Comparison of ENCODE assay signal across 11 mouse cellular contexts in genomic region chr1:128585396-128586161, GRCm38 (mm10). TPM values are rescaled to one million over a fixed set of nuclear protein-coding genes. Genes with fewer than 3 reads are reported as not detected.
DNase-seq lines count a peak whose midpoint lies in the region; ATAC-seq and TF ChIP-seq lines count a peak whose summit lies in the region.
"Had no signal": no experiment of that assay in that cellular context is flagged by ENCODE, and none has a peak within 500 bp of the region (broad histone marks: within the 10 kb centered on the region; RNA-seq: fewer than 3 reads in every experiment).

No protein-coding gene starts in this region.

- 0 out of 2 replicates have a peak overlapping the region, but pooled peaks have one; percentile 29 for H3K27ac ChIP-seq in lung, embryonic 15.5 days
- peak overlapping the region; percentile 81; the same call in 1 of the 2 replicates for H3K27ac ChIP-seq in hindbrain, embryonic 11.5 days (ENCODE audit: low read depth, low read length)
- H3K27ac ChIP-seq in midbrain, embryonic 15.5 days: peak overlapping the region; percentile 45; the same call in 1 of the 2 replicates
- H3K27ac ChIP-seq in gastrocnemius, adult 2 months: no peak overlapping the region
- H3K27ac ChIP-seq: heart, embryonic 15.5 days had no signal

- no peak overlapping the region for H3K4me3 ChIP-seq in lung, embryonic 15.5 days
- H3K4me3 ChIP-seq in hindbrain, embryonic 11.5 days (ENCODE audit: low read depth, low read length): no peak overlapping the region
- no peak overlapping the region for H3K4me3 ChIP-seq in midbrain, embryonic 15.5 days
- no peak overlapping the region for H3K4me3 ChIP-seq in gastrocnemius, adult 2 months
- H3K4me3 ChIP-seq: heart, embryonic 15.5 days had no signal

- no peak overlapping the region for H3K4me2 ChIP-seq in lung, embryonic 15.5 days
- no peak overlapping the region for H3K4me2 ChIP-seq in hindbrain, embryonic 11.5 days (replicated peaks; ENCODE audit: low read depth, low read length)
- no peak overlapping the region for H3K4me2 ChIP-seq in midbrain, embryonic 15.5 days
- H3K4me2 ChIP-seq: heart, embryonic 15.5 days; liver, embryonic 11.5 days had no signal

- H3K27me3 ChIP-seq in lung, embryonic 15.5 days: no peaks in the 10 kb centered on the region
- no peaks in the 10 kb centered on the region for H3K27me3 ChIP-seq in hindbrain, embryonic 11.5 days (ENCODE audit: control insufficient read depth, insufficient read depth, low read length)
- no peaks in the 10 kb centered on the region for H3K27me3 ChIP-seq in midbrain, embryonic 15.5 days (replicated peaks)

- H3K36me3 ChIP-seq in lung, embryonic 15.5 days: peaks cover 12% of the 10 kb centered on the region; the same call in 1 of the 2 replicates
- H3K36me3 ChIP-seq in hindbrain, embryonic 11.5 days (ENCODE audit: control insufficient read depth, insufficient read depth, low read length): peaks cover 3% of the 10 kb centered on the region; the same call in 1 of the 2 replicates
- H3K36me3 ChIP-seq in midbrain, embryonic 15.5 days (replicated peaks): no peaks in the 10 kb centered on the region
- H3K36me3 ChIP-seq: heart, embryonic 15.5 days had no signal

- H3K4me1 ChIP-seq in lung, embryonic 15.5 days: peaks cover 24% of the 10 kb centered on the region
- peaks cover 11% of the 10 kb centered on the region for H3K4me1 ChIP-seq in hindbrain, embryonic 11.5 days (replicated peaks; ENCODE audit: control insufficient read depth, insufficient read depth, low read length)
- peaks cover 17% of the 10 kb centered on the region for H3K4me1 ChIP-seq in midbrain, embryonic 15.5 days

- intact Hi-C loops in gastrocnemius, postnatal 14 days (cut with DNase I; ENCODE audit: low total_unique reads): no loop called here
- intact Hi-C loops in gastrocnemius, adult 2 months (cut with DNase I): no loop called here

- ATAC-seq in lung, embryonic 15.5 days (ENCODE audit: borderline replicate concordance, extremely low read depth, low FRiP score, low TSS enrichment): no peak
- ATAC-seq in hindbrain, embryonic 11.5 days (ENCODE audit: low FRiP score): peak; percentile 93
- peak; percentile 78 for ATAC-seq in midbrain, embryonic 15.5 days (replicated peaks)
- ATAC-seq in erythroid progenitor cell, adult 5-6 weeks (replicated peaks; ENCODE audit: low FRiP score, poor library complexity, severe bottlenecking): no peak
- ATAC-seq: CD4-positive, CD25-positive, alpha-beta regulatory T cell, adult 4 months had no signal

- H3K9me3 ChIP-seq in lung, embryonic 15.5 days: no peaks in the 10 kb centered on the region
- no peaks in the 10 kb centered on the region for H3K9me3 ChIP-seq in hindbrain, embryonic 11.5 days (ENCODE audit: control insufficient read depth, low read length)
- H3K9me3 ChIP-seq in midbrain, embryonic 15.5 days: no peaks in the 10 kb centered on the region
- H3K9me3 ChIP-seq: heart, embryonic 15.5 days had no signal

- no peak for DNase-seq in lung, postnatal 36 days
- peak; percentile 42 for DNase-seq in embryo, embryonic 9.5 days (ENCODE audit: extremely low spot score)
- peak; percentile 72 for DNase-seq in hindbrain, embryonic 11.5 days (ENCODE audit: low spot score)
- no peak for DNase-seq in gastrocnemius, postnatal 14 days
- DNase-seq in gastrocnemius, adult 2 months: no peak

- 51% methylated on average over 3 of the region's 3 CpGs for WGBS in lung, embryonic 15.5 days
- 14% methylated on average over 3 of the region's 3 CpGs for WGBS in hindbrain, embryonic 11.5 days
- WGBS in midbrain, embryonic 15.5 days: 16% methylated on average over 3 of the region's 3 CpGs

- TF ChIP-seq CTCF in gastrocnemius, adult 2 months (IDR thresholded peaks at IDR 0.05): no peak

- no peak overlapping the region for H3K9ac ChIP-seq in lung, embryonic 15.5 days
- H3K9ac ChIP-seq in hindbrain, embryonic 11.5 days (ENCODE audit: low read depth, low read length): no peak overlapping the region
- H3K9ac ChIP-seq in midbrain, embryonic 15.5 days: no peak overlapping the region
- H3K9ac ChIP-seq: heart, embryonic 15.5 days had no signal

RNA-seq across cellular contexts. Expression of gene Cxcr4, which starts 6.5 kb away (rescaled TPM):
- polyA plus RNA-seq in lung, embryonic 15.5 days (2015; fragmentation: Nextera tagmentation; extraction: Ambion mirVana): 8.1 and 9.3 TPM in 2 replicates
- 23.3 and 26.4 TPM in 2 replicates for polyA plus RNA-seq in hindbrain, embryonic 11.5 days (2014; fragmentation: Nextera tagmentation; extraction: Ambion mirVana)
- 7.0 and 7.1 TPM in 2 replicates for polyA plus RNA-seq in midbrain, embryonic 15.5 days (2015; fragmentation: Nextera tagmentation; extraction: Ambion mirVana)
- total RNA-seq in gastrocnemius, postnatal 14 days (2021): 10 to 100 TPM; 15.7 to 17.1 TPM
- 390 and 435 TPM in 2 replicates for total RNA-seq in erythroid progenitor cell, adult 5-6 weeks (2015; ENCODE audit: low replicate concordance)
- total RNA-seq in erythroid progenitor cell, adult 5-6 weeks (2017; ENCODE audit: low replicate concordance): 236 and 385 TPM in 2 replicates
- 1 to 10 TPM; 1.1 to 1.9 TPM for total RNA-seq in gastrocnemius, adult 2 months (2021)

Comparison
In these comparisons a context has a peak if more than half of its experiments do, and no peak if none do; other contexts are left out.
1. ATAC-seq: peak in hindbrain, embryonic 11.5 days (single experiment) and midbrain, embryonic 15.5 days (single experiment); none in lung, embryonic 15.5 days (single experiment) and erythroid progenitor cell, adult 5-6 weeks (single experiment).
2. DNase-seq: peak in embryo, embryonic 9.5 days (single experiment) and hindbrain, embryonic 11.5 days (single experiment); none in lung, postnatal 36 days (single experiment), gastrocnemius, postnatal 14 days (single experiment) and gastrocnemius, adult 2 months (single experiment).
3. RNA of gene Cxcr4, which starts 6.5 kb away (total RNA-seq): 236 to 435 TPM in erythroid progenitor cell, adult 5-6 weeks; 15.7 to 17.1 TPM in gastrocnemius, postnatal 14 days and 1.1 to 1.9 TPM in gastrocnemius, adult 2 months; every median in the first group is over 10 times any median in the second.